Mouse (Mus musculus) neutrophil, adult 5-6 weeks (primary cell): Measurements from ENCODE around the gene Zfp710. TPM values are rescaled to one million over a fixed set of nuclear protein-coding genes. Genes with fewer than 3 reads are reported as not detected.
A peak's percentile ranks its signal among the peaks of the same experiment; 100 is the strongest.

Experiments
- ATAC-seq: fragments of 151-379, 151-347 bp; 2 replicates; pipeline ENCODE4 v1.8.0; 2017; ENCODE audit warnings: mild to moderate bottlenecking, moderate TSS enrichment; ENCODE audit not compliant: insufficient number of reproducible peaks, poor library complexity, low FRiP score, severe bottlenecking; ENCODE audit errors: extremely low read depth
- total RNA-seq: library from RNA; stranded (forward); fragments of 200-1000 nt; gene quantifications from 2 replicates; pipeline ENCODE4 v1.2.3, GENCODE M21; 2017

Gene Zfp710
- total RNA-seq, 1 experiment from 2014 or later, result 67.2 TPM

- ATAC-seq, result no peak
Observed at GRCm38 (mm10) chr7:80092351-80093046, 67.9 kb downstream of the Zfp710 start.

- no peak for ATAC-seq
Observed at GRCm38 (mm10) chr7:80094481-80094880, 69.9 kb downstream of the Zfp710 start.

DNA sequence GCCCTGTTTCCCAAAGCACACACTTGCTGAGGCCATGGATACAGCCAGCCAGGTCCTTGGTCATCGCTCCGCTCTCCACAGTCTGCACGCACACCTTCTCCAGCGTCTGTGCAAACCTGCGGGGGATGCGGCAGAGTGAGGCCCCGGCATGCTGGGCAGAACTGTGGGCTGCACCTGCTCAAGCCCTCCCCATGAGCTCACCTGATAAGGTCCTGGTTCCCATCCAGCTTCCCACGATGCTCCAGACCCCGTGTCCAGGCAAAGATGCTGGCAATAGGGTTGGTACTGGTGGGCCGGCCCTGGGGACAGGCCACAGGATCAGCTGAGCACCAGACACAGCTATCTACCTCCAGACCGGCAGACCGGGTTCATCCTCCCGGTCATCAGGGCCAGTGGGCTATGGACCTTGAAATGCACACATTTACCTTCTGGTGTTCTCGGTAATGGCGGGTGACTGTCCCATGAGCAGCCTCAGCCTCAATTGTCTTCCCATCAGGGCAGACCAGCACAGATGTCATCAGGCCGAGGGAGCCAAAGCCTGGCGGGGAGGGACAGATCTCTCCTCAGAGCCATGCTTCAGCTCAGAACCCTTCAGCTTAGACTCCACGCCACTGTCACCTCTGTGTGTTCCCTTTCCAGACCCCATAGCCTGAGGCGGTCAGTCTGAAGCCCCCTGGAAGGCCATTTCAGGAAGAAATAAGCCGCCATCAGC lies 71.1 kb downstream of the Zfp710 start:
- ATAC-seq, result no peak

DNA sequence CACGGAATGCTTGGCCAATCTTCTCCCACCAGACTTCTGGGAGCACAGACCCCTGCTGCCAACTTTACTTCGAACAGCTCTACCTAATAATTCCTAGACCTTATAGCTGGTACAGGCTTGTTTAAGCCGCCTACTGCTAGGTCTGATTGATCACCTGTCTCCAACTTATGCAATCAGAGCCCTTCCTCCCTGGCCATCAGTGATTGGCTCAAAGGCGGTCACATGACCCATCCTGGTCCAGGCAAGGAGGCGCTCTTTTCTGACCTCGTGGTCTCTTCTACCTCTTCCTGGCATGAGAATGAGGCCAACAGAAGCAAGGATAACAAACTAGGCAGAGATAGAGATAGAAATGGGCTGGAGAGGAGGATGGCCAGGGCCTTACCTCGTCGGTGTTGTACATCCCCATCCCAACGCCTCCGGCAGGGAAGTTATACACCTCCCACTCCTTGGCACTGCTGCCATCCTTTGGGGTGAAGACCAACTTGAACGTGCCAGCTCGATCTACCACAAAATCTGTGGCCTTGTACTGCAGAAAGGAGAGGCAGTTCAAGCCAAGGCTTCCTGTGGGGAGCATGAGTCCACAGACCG lies 73.9 kb downstream of the Zfp710 start:
- no peak for ATAC-seq

DNA sequence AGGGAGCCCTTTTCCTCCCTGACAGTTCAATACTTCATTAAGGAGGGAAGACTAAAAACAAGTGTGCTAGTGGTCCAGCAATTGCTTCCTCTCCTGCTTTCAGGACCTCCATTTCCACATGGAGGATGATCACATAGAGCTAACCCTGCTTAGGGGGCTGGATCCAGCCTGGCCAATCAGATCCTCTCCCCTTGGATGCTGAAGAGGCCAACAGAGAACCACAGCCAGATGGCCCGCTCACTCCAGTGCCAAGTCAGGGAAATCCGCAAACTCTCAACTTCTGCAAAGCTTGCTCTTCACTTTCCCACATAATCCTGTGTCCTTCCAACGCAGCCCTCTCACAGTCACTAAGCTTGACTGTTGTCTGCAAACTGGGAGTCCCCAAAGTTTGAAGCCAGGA lies 78.7 kb downstream of the Zfp710 start:
- ATAC-seq, result no peak

DNA sequence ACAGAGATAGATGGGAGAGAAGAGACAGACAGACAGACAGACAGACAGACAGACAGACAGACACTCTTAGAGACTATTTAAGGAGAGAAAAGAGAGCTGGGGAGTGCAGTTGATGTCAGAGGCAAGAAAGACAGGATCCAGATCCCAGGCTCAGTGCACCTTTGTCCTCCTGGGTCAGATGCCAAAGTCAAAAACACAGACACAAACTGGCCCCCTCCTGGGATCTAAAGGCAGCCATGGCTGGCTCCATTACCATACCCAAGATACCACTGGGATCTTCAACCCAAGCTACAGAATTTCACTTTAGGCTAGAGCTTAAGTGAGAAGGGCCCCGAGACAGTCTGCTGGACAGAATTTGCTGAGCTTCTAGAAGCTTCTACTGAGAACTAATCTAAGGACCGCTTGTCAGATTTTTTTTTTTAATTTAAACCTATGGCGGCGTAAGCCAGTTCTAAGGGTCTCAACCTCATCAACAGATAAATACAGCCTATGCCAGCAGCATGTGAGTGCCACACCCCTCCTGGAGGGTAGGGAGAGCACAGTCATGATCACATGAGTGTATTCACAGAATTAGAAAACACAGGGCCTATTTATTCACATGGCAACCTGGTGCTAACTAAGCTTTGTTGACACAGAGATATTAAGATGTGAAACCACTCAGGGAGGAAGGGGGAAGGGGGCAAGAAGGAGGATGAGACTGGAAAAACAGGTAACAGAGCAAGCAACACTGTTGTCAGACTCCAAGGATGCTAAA lies 81.2 kb downstream of the Zfp710 start:
- no peak for ATAC-seq

GRCm38 (mm10) chr7:80106441-80106840 lies 81.8 kb downstream of the Zfp710 start:
- no peak for ATAC-seq

DNA sequence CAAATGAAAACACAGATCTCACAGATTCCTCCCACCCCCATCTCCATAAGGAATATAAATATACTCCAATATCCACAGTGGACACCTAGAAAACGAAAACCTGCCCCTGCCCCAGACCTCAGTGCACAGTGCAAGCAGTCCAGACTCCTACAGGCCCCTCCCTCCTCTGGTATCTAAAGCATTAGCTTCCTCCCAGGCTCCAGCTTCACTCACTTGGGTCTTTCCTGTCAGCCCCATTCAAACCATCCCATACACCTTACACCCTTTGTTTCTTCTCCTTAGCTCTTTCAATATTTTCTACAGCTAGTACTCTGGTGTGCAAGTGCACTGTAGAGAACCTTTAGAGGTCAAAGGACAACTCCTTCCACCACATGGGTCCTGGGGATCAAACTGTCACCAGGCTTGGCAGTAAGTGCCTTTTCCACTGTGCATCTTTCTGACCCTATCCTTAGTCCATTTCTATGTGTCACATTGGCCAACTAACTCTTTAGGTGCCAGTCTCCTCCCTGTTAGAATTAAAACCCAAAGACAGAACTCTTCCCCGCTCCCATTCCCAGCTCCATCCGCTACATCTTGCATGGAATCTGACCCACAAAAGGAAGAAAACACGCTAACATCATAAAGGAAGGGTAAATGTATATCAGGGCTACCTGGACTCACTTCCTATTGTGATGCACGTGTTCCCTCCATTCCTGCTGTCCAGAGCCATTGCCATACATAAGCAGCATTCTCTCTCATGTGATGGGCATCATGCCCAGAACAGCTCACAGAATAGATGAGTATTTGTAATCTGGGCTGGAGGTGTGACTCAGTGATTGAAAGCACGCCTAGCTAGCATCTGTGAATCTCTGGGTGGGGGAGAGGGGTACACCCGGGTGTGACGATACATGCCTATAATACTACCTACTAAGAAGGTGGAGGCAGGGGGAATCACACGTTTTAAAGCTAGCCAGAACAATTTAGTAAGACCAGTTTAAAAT lies 86.7 kb downstream of the Zfp710 start:
- no peak for ATAC-seq

DNA sequence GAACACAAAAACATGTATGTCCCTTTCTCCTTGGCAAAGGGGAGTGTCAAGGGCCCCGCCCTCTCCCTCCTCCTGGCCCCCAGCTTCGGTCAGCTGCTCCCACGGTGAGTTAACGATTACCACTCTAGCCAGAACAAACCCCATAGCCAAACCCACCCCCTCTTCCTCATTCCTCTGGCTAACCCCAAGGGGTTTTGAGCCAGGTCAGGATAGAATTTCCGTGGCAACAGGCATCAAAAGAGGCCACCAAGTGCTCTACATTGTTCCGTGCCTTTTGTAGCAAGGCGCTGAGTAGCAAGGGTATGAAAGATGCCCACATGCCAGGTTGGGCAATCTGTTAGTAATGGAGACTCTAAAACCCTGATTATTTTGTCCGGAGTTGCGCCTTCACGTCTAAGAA lies 89.4 kb downstream of the Zfp710 start:
- no peak for ATAC-seq

DNA sequence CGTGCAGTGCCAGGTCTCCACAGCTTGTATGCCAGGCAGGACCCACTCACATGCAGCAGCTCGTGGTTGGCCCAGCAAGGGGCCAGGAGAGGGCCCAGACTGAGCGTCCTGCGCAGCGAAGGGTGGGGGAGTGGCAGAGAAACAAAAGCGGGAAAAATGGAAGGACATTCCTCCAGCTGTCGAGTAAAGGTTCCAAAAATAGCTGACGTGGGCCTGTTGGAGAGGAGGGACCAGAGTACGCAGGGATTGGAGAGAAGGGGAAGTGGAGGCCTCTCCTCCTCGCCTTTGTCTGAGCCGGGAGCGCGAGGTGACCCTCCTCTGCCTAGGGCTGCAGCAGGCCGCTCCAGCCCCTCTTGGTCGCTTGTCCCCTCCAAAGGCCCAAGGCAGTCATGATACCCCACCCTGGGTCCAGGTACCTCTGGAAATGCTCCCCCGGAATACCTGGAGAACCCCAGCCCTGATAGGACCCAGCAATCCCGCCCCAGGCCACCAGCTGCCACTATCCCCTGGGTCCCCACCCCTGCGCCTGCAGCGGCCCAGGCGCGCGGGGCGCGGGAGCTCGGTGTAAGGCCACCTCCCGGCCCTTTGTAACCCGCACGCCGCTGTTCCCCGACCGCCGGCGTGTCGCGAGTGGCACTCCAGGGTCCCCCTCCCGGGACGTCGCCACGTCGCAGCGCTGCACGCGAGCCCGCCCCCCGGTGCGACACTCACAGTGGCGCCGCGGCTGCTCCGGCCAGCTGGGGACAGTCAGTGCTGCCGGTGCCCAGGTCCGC lies 90.0 kb downstream of the Zfp710 start:
- peak; percentile 17; the same call in 1 of the 2 replicates for ATAC-seq

- ATAC-seq, result peak; percentile 89
Observed at GRCm38 (mm10) chr7:80115224-80115590, 90.6 kb downstream of the Zfp710 start, which contains the start of gene Idh2. Idh2 (minus strand) TSS chr7:80115392.

DNA sequence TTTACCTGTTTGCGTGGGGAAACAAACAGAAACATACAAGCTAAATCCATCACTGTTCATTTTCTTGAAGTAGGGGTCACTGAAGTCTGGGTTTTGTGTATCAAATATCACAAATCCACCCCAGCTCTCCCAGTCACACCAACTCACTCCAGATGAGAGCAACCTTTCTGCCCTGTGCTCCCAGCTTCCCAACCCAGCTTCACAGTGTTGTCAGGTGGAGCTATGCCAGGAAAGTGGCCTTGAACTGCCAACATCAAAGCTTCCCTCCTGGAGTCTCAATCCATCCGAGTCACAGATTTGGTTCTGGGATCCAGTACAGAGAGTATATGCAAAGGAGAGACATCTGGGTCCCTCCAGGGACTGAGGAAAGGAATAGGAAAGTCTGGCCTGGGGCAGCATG lies 91.5 kb downstream of the Zfp710 start:
- ATAC-seq, result no peak

DNA sequence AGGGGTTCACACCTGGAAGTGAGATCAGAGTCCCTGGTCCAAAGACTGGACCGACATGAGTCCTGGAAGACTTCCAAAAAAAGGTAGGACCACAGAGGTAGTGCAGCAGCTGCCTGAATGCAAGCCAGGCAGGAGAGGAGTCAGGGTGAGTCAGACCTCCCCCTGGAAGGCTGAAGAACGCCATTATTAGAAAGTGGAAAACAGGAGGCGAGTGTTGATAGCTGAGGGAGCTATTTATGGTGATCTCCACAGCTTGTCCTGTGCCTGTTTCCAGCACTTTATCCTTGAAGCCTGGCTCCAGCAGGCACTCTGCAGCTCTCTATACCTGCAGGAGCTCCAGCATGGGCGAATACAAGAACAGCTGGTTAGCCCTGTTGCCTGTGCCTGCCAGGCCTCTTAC lies 94.6 kb downstream of the Zfp710 start:
- no peak for ATAC-seq

DNA sequence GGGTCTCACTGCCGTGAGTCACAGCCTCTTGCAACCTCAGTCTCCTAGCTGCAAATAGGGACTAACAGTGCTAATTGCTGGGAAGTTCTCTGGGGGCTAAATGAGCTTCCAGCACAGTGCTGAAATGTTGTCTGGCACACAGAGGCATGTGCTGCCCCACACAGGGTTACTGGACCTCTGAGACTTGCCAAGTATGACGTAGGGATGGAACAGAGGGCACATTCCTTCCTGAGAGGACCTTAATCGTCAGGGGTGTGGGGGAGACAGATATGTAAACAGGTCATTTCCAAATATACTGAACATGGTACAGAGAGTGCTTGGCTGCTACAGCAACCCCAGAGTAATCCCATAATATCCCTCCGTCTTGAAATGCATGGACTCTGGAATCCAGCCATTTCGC lies 96.5 kb downstream of the Zfp710 start:
- no peak for ATAC-seq

DNA sequence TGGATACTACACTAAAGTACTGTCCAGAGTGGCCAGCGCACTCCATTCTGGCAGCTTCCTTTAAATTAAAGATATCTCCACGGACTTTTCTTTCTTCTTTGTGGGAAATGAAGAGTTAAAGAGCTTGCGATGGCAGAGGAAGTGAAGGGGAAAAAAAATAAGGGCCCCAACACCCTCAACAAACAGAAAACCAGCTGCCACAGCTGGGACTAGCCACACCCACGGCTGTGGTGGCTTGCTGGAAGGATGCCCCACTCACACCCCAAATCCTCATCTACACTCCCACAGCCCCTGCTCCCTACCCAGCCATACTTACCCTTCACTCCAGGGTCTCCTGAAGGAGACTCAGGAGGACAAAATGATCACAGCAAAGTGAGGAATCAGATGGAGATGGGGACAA lies 98.5 kb downstream of the Zfp710 start:
- peak; percentile 33; the same call in 1 of the 2 replicates for ATAC-seq

DNA sequence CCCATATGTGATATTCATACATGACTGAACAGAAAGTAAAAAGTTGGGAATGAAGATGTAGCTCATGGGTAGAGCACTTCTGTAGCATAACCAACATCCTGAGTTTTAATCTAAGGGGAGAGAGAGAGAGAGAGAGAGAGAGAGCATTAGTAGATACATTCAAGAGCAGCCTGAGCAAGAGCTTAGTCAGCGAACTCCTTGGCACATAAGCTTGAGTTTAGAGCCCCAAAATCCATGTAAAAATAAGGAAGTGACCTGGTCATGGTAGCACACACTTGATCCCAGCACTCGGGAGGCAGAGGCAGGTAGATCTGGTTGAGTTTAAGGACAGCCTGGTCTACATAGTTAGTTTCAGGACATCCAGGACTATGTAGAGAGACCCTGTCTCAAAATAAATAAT lies 99.1 kb downstream of the Zfp710 start:
- ATAC-seq, result no peak

DNA sequence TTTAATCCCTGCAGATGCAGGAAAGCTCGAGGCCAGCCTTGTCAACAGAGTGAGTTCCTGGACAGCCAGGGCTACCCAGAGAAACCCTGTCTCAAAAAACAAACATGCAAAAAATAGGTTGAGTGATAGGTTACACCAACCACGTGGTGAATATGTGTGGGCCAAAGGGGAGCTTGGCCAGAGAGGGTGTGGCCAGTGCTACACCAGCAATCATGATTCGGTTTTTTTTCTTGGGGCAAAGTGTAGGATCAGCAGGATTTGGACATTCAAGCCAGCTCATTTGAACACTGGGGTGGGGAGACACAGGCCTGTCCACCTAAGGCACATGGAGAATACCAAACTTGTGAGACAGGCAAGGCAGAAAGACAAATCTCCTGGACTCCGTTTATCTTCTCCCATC lies 104.7 kb downstream of the Zfp710 start:
- no peak for ATAC-seq
